Mouse (Mus musculus) liver, embryonic 14.5 days (tissue): ENCODE results near the gene Nfya. TPM values are rescaled to one million over a fixed set of nuclear protein-coding genes. Genes with fewer than 3 reads are reported as not detected.

Experiments used
- ATAC-seq: fragments of 200-750 bp; cut with Nextera tagmentation; 2 replicates; pipeline ENCODE4 v1.8.0; 2017; ENCODE audit warnings: moderate number of reproducible peaks, mild to moderate bottlenecking, moderate library complexity; ENCODE audit not compliant: insufficient read depth
- DNase-seq, 3 experiments: peaks; one replicate each; pipeline ENCODE4 v3.0.0-alpha.2; 2012 to 2013; ENCODE audit warnings: low read depth in 3 of 3, low spot score in 3 of 3
- H3K27ac ChIP-seq: fragments of 300-500 bp; sonication (generic); 2 replicates; pipeline ENCODE4 v1.5.1; 2014; ENCODE audit warnings: moderate library complexity, mild to moderate bottlenecking, control low read depth, inconsistent platforms
- H3K27me3 ChIP-seq: fragments of 300-500 bp; sonication (generic); 2 replicates; pipeline ENCODE4 v1.6.1; 2014; ENCODE audit warnings: mild to moderate bottlenecking, low read length, moderate library complexity; ENCODE audit not compliant: control insufficient read depth, insufficient read depth
- H3K36me3 ChIP-seq: fragments of 300-500 bp; sonication (generic); replicated peaks from 2 replicates; pipeline ENCODE4 v1.6.1; 2014; ENCODE audit warnings: low read depth; ENCODE audit not compliant: control insufficient read depth, insufficient read depth
- H3K4me1 ChIP-seq, 2 experiments: fragments of 200-500 bp in 1 of 2; fragments of 300-500 bp in 1 of 2; sonication (generic) in 1 of 2; replicated peaks; 2 replicates each; pipeline ENCODE4 v1.6.1; 2012 to 2014; ENCODE audit warnings: antibody characterized with exemption in 1 of 2, inconsistent platforms in 1 of 2, low read length in 1 of 2; ENCODE audit not compliant: control insufficient read depth in 2 of 2, insufficient read depth in 2 of 2
- H3K4me2 ChIP-seq: fragments of 300-500 bp; sonication (generic); 2 replicates; pipeline ENCODE4 v1.6.1; 2014; ENCODE audit warnings: low read depth, mild to moderate bottlenecking, control low read depth, moderate library complexity
- H3K4me3 ChIP-seq, 2 experiments: fragments of 200-500 bp in 1 of 2; fragments of 300-500 bp in 1 of 2; sonication (generic) in 1 of 2; 2 replicates each; pipeline ENCODE4 v1.5.1; 2012 to 2014; ENCODE audit warnings: low read depth in 2 of 2, low read length in 2 of 2, mild to moderate bottlenecking in 2 of 2, control low read depth in 1 of 2, inconsistent platforms in 1 of 2, moderate library complexity in 1 of 2; ENCODE audit not compliant: insufficient read depth in 1 of 2
- H3K9ac ChIP-seq: fragments of 300-500 bp; sonication (generic); replicated peaks from 2 replicates; pipeline ENCODE4 v1.6.1; 2014; ENCODE audit warnings: mild to moderate bottlenecking, control low read depth, moderate library complexity
- H3K9me3 ChIP-seq: fragments of 300-500 bp; sonication (generic); 2 replicates; pipeline ENCODE4 v1.6.1; 2016; ENCODE audit warnings: low read length, mixed read lengths; ENCODE audit not compliant: control insufficient read depth
- CTCF ChIP-seq: IDR thresholded peaks from 2 replicates; pipeline ENCODE4 v1.5.1; 2016; ENCODE audit warnings: antibody characterized with exemption, low read depth, control low read depth
- EP300 ChIP-seq: IDR thresholded peaks from 2 replicates; pipeline ENCODE4 v1.6.1; 2016; ENCODE audit warnings: antibody characterized with exemption, low read depth
- WGBS: fragments of 180-500 bp; shearing (Covaris S2); extraction: QIAGEN DNeasy Blood & Tissue Kit; methylation state at CpG from one replicate; pipeline ENCODE4 v1.1.7; 2014; ENCODE audit not compliant: insufficient replicate concordance; 5-methylcytosine and 5-hydroxymethylcytosine counted together
- polyA plus RNA-seq, 2 experiments: library from polyadenylated mRNA; depleted of rRNA in 1 of 2; stranded (reverse) in 1 of 2; unstranded in 1 of 2; fragments of >200 nt; fragmentation: Nextera tagmentation in 1 of 2; extraction: Ambion mirVana in 1 of 2; gene quantifications; 2 replicates each; pipeline versions ENCODE4 v1.2.1 to v1.2.3; 2012 to 2014

Nfya gene
- polyA plus RNA-seq, 2 experiments = 6.9 to 32.7 TPM

- no peak for DNase-seq
- no peak overlapping the region for H3K9ac ChIP-seq
- TF ChIP-seq CTCF (no peak), EP300 (no peak)
- WGBS = 84% methylated on average over 7 of the region's 7 CpGs
- no peaks in the 10 kb centered on the region for H3K27me3 ChIP-seq
- no peak overlapping the region for H3K27ac ChIP-seq
- peaks cover 20 to 37% of the 10 kb centered on the region in 2 experiments for H3K4me1 ChIP-seq
- H3K4me3 ChIP-seq = no peak overlapping the region
- no peak overlapping the region for H3K4me2 ChIP-seq
- H3K9me3 ChIP-seq = no peaks in the 10 kb centered on the region
- ATAC-seq = no peak
- peaks cover 47% of the 10 kb centered on the region for H3K36me3 ChIP-seq
These were observed 6.3 kb upstream of the Nfya start for GRCm38 (mm10) chr17:48416011-48416410.

GRCm38 (mm10) chr17:48411241-48411640 lies 1.5 kb upstream of the Nfya start:
- Histone ChIP-seq H3K9ac (peak overlapping the region; percentile 88), H3K4me2 (peak overlapping the region; percentile 91), H3K36me3 (peaks cover 38% of the 10 kb centered on the region), H3K4me1 (peaks cover 26 to 29% of the 10 kb centered on the region in 2 experiments), H3K27me3 (no peaks in the 10 kb centered on the region), H3K4me3 (peak overlapping the region; percentile 77 to 91), H3K9me3 (no peaks in the 10 kb centered on the region), H3K27ac (peak overlapping the region; percentile 97)
- DNase-seq (no peak), ATAC-seq (no peak)
- TF ChIP-seq EP300 (no peak), CTCF (no peak)
- 42% methylated on average over 8 of the region's 8 CpGs for WGBS

DNA sequence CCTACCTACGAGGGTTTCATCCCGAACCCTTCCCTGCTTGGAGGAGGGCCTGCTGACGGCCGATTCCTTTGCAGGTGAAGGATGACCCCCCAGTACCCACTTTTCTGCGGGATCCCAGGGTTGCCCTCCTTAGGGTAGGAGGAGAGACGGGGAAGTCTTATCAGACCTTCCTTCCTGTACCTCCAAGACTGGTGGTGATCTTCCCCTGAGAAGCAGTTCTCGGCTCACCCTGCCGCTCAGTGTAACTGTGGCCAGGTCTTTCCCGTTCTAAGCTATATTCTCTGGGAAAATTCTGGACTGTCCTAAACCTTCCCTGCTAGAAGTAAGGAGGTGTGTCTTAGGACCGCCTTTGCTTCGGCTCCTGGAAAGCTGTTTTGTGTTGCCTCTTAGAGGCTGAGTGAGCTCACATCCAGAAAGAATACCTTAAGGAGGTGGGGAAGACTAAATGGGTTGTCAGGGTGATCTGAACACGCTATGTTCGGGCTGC lies 636 bp upstream of the Nfya start:
- H3K4me3 ChIP-seq = peak overlapping the region; percentile 77 to 91
- H3K4me1 ChIP-seq = peaks cover 33 to 34% of the 10 kb centered on the region in 2 experiments
- no peaks in the 10 kb centered on the region for H3K27me3 ChIP-seq
- peaks cover 29% of the 10 kb centered on the region for H3K36me3 ChIP-seq
- DNase-seq (no peak), ATAC-seq (peak; percentile 33)
- WGBS = 1% methylated on average over 13 of the region's 13 CpGs
- peak overlapping the region; percentile 97 for H3K27ac ChIP-seq
- TF ChIP-seq EP300 (no peak; the same call in 1 of the 2 replicates), CTCF (no peak)
- peak overlapping the region; percentile 88 for H3K9ac ChIP-seq
- peak overlapping the region; percentile 91 for H3K4me2 ChIP-seq
- no peaks in the 10 kb centered on the region for H3K9me3 ChIP-seq

- H3K27ac ChIP-seq = peak overlapping the region; percentile 99
- H3K36me3 ChIP-seq = peaks cover 16% of the 10 kb centered on the region
- H3K4me1 ChIP-seq = peaks cover 43 to 49% of the 10 kb centered on the region in 2 experiments
- DNase-seq (peak; percentile 62 to 67 (median 66)), ATAC-seq (peak; percentile 50)
- H3K4me3 ChIP-seq = peak overlapping the region; percentile 80 to 91
- H3K27me3 ChIP-seq = no peaks in the 10 kb centered on the region
- peak overlapping the region; percentile 97 for H3K9ac ChIP-seq
- under 1% methylated on average over 47 of the region's 47 CpGs for WGBS
- TF ChIP-seq CTCF (no peak), EP300 (no peak; the same call in 1 of the 2 replicates)
- no peaks in the 10 kb centered on the region for H3K9me3 ChIP-seq
- H3K4me2 ChIP-seq = peak overlapping the region; percentile 94
These were observed 997 bp downstream of the Nfya start for GRCm38 (mm10) chr17:48408526-48409291.

DNA sequence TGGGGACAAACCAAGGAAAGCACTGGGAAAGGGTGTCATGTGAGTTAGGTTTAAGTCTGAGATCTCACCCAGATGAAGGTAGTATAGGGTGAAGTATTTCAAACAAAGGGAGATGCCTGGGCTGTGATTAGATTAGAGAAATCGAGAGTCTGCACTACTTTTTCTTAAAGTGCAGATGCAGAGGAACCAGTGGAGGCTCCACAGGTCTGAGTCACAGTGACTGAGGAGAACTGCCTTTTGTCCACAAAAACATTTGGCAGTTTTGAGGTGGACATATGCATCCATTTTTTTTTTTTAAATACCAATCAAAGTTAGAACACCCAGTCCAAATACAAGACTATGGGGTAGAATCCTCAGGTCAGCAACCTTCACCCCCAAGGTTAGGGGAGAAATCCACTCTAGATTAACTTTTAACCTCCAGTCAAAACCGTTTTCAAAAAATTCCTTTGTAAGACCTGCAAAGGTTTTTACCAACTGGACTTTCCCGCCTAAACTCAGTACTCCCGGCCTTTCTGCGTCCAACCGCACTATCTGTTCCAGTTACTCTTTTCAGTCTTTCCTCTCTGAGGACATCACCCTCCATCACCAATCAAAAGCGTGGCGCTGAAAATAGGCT lies 1.7 kb downstream of the Nfya start:
- H3K4me1 ChIP-seq = peaks cover 43 to 49% of the 10 kb centered on the region in 2 experiments
- H3K4me3 ChIP-seq = peak overlapping the region; percentile 80 to 91
- peak overlapping the region; percentile 94 for H3K4me2 ChIP-seq
- H3K9ac ChIP-seq = peak overlapping the region; percentile 97
- TF ChIP-seq CTCF = no peak
- no peak for TF ChIP-seq EP300
- no peak for DNase-seq
- WGBS = 3% methylated on average over 8 of the region's 8 CpGs
- H3K36me3 ChIP-seq = peaks cover 16% of the 10 kb centered on the region
- no peak for ATAC-seq
- H3K27me3 ChIP-seq = no peaks in the 10 kb centered on the region
- H3K27ac ChIP-seq = peak overlapping the region; percentile 99
- no peaks in the 10 kb centered on the region for H3K9me3 ChIP-seq
